Mouse (Mus musculus): ENCODE results near the gene E330017A01Rik.
A peak's percentile ranks its signal among the peaks of the same experiment; 100 is the strongest.

DNA sequence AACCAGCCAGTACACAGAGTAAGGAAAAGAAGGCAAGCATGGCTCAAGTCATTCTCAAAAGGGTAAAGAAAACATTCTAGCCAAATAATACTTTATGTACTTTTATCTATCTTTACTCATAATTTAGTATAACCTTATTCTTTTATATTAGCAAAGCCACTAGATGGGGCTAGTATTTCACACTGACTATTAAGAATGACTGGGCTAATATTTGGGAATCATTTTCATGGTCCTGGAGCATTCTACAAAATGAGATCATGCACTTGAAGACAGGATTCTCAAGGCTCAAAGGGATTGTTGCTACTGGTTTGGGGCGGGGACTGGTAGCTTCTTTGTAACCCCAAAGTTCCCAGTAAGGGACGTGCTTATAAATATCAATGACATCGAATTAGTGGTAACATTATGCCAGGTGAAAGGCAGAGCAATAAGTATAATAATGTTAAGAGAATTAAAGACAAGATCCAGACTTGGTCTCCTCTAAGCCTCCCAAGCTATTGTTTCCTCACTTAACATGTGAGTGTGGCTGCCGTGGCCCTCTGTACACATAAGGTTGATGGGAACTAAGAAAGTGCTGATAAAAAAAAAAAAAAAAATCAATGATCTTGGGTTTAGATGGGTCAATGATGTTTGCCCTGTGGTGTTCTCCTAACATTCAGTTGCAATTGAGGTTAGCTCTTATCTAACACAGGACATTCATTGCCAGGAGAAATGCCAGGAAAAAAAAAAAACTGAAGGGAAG, 10.8 kb downstream of the E330017A01Rik start:
- TF ChIP-seq CTCF (IDR thresholded peaks at IDR 0.05; ENCODE audit: low read depth): peak; percentile 59
- peak; percentile 60; the same call in 1 of the 2 replicates for TF ChIP-seq EP300 (IDR thresholded peaks at IDR 0.05; ENCODE audit: low read depth)

Data from liver, postnatal 0 days (tissue).